Mouse (Mus musculus): ENCODE data around the gene Spo11.
A peak's percentile ranks its signal among the peaks of the same experiment; 100 is the strongest.

Gene Spo11

GRCm38 (mm10) chr2:173003737-173004136 is 26.2 kb downstream of the Spo11 start:
- no peak for DNase-seq (ENCODE audit: low read depth, low spot score)

- no peak for DNase-seq (ENCODE audit: low read depth, low spot score)
Measured at GRCm38 (mm10) chr2:173010220-173010717, 32.8 kb downstream of the Spo11 start.

GRCm38 (mm10) chr2:173011440-173011839 is 33.9 kb downstream of the Spo11 start:
- no peak for DNase-seq (ENCODE audit: low read depth, low spot score)

GRCm38 (mm10) chr2:173014741-173015287 is 37.3 kb downstream of the Spo11 start:
- no peak for DNase-seq (ENCODE audit: low read depth, low spot score)

- no peak for DNase-seq (ENCODE audit: low read depth, low spot score)
Measured at GRCm38 (mm10) chr2:173017940-173018339, 40.4 kb downstream of the Spo11 start.

GRCm38 (mm10) chr2:173018618-173019017 is 41.1 kb downstream of the Spo11 start:
- DNase-seq (ENCODE audit: low read depth, low spot score), result peak; percentile 84

GRCm38 (mm10) chr2:173019322-173019721 is 41.8 kb downstream of the Spo11 start:
- DNase-seq (ENCODE audit: low read depth, low spot score), result no peak

- peak; percentile 84 for DNase-seq (ENCODE audit: low read depth, low spot score)
Measured at GRCm38 (mm10) chr2:173019790-173020189, 42.3 kb downstream of the Spo11 start.

- no peak for DNase-seq (ENCODE audit: low read depth, low spot score)
Measured at GRCm38 (mm10) chr2:173020430-173020829, 42.9 kb downstream of the Spo11 start, which contains the start of gene Rbm38. Gene Rbm38 (plus strand): TSS chr2:173020498.

GRCm38 (mm10) chr2:173021633-173022055 is 44.1 kb downstream of the Spo11 start:
- peak; percentile 89 for DNase-seq (ENCODE audit: low read depth, low spot score)

GRCm38 (mm10) chr2:173022056-173022681 is 44.7 kb downstream of the Spo11 start:
- DNase-seq (ENCODE audit: low read depth, low spot score), result no peak

- DNase-seq (ENCODE audit: low read depth, low spot score), result no peak
Measured at GRCm38 (mm10) chr2:173022813-173023212, 45.3 kb downstream of the Spo11 start.

GRCm38 (mm10) chr2:173023371-173023851 is 45.9 kb downstream of the Spo11 start:
- no peak for DNase-seq (ENCODE audit: low read depth, low spot score)

GRCm38 (mm10) chr2:173023966-173024365 is 46.5 kb downstream of the Spo11 start:
- no peak for DNase-seq (ENCODE audit: low read depth, low spot score)

- DNase-seq (ENCODE audit: low read depth, low spot score), result no peak
Measured at GRCm38 (mm10) chr2:173024392-173024791, 46.9 kb downstream of the Spo11 start.

GRCm38 (mm10) chr2:173024938-173025337 is 47.4 kb downstream of the Spo11 start:
- peak; percentile 70 for DNase-seq (ENCODE audit: low read depth, low spot score)

- no peak for DNase-seq (ENCODE audit: low read depth, low spot score)
Measured at GRCm38 (mm10) chr2:173026286-173026685, 48.8 kb downstream of the Spo11 start.

- no peak for DNase-seq (ENCODE audit: low read depth, low spot score)
Measured at GRCm38 (mm10) chr2:173026688-173027131, 49.2 kb downstream of the Spo11 start.

- no peak for DNase-seq (ENCODE audit: low read depth, low spot score)
Measured at GRCm38 (mm10) chr2:173027169-173027823, 49.8 kb downstream of the Spo11 start.

GRCm38 (mm10) chr2:173027824-173028495 is 50.5 kb downstream of the Spo11 start:
- peak; percentile 83 for DNase-seq (ENCODE audit: low read depth, low spot score)

GRCm38 (mm10) chr2:173028508-173029031 is 51.1 kb downstream of the Spo11 start:
- DNase-seq (ENCODE audit: low read depth, low spot score), result no peak
